In the genomic region with DNA sequence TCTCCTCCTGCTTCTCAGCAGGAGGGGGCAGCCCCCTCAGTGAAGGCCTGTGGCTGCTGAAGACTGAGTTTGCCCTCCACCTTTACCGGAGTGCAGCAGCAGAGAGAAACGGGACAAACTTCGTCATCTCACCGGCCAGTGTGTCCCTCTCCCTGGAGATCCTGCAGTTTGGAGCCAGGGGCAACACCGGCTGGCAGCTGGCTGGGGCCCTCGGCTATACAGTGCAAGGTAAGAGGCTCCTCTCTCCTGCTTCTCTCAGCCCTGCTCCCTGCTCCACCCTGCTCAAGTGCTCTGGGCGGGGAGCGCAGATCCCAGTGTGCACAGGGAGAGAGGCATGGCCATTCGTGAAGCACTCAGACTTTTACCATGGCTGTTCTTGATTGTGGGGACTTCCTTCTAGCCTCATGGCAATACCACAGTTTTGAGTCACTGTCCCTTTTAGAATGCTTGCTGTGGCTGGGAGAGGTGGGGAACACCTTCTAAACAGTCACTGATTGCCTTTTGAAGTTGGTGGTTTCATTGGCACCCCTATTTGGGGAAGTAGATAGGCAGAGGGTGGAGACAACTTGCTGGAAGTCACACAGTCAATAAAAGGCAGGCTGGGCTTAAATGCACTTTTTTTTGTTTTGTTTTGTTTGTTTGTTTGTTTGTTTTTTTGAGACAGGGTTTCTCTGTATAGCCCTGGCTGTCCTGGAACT, we compare ENCODE assay signal across 18 mouse cellular contexts. TPM values are rescaled to one million over a fixed set of nuclear protein-coding genes. Genes with fewer than 3 reads are reported as not detected.
DNase-seq lines count a peak whose midpoint lies in the region; TF ChIP-seq lines count a peak whose summit lies in the region.
"Had no signal": no experiment of that assay in that cellular context is flagged by ENCODE, and none has a peak within 500 bp of the region (broad histone marks: within the 10 kb centered on the region; RNA-seq: fewer than 3 reads in every experiment).

No protein-coding gene starts in this region.

- no peak overlapping the region for H3K27ac ChIP-seq in gastrocnemius, adult 2 months
- H3K27ac ChIP-seq: embryonic facial prominence, embryonic 12.5 days; liver, embryonic 12.5 days; macrophage; neural tube, embryonic 15.5 days had no signal

- intact Hi-C loops in gastrocnemius, adult 2 months (cut with DNase I), result no loop called here
- intact Hi-C loops in gastrocnemius, postnatal 36 days (cut with DNase I), result no loop called here

- no peak for TF ChIP-seq CTCF in gastrocnemius, adult 2 months (IDR thresholded peaks at IDR 0.05)

- DNase-seq in gastrocnemius, adult 2 months, result no peak
- DNase-seq in gastrocnemius, postnatal 36 days, result no peak
- DNase-seq in urinary bladder, adult 18-20 months (ENCODE audit: low spot score in 2 of 2), result peak; percentile 2 to 3
- DNase-seq in urinary bladder, adult 2 months (ENCODE audit: low spot score), result no peak
- peak; percentile 7 for DNase-seq in lung, postnatal 25 days (ENCODE audit: low spot score)
- DNase-seq in layer of hippocampus, postnatal 10 days (ENCODE audit: low spot score in 2 of 2), result no peak
- no peak for DNase-seq in testis, postnatal 14 days (ENCODE audit: low spot score)
- DNase-seq: cerebellum, postnatal 14 days; heart, adult 18-20 months; heart, postnatal 10 days; kidney, adult 9 months; layer of hippocampus, adult 9-11 months had no signal

- peak overlapping the region; percentile 38; the same call in 1 of the 2 replicates for H3K4me3 ChIP-seq in gastrocnemius, adult 2 months
- H3K4me3 ChIP-seq: embryonic facial prominence, embryonic 12.5 days; liver, embryonic 12.5 days; neural tube, embryonic 15.5 days had no signal

RNA-seq across cellular contexts. Expression of gene Serpine3, which starts 1.7 kb away (rescaled TPM):
- not detected for total RNA-seq in gastrocnemius, adult 2 months (2021)
- not detected for total RNA-seq in gastrocnemius, postnatal 36 days (2021)
- polyA plus RNA-seq in urinary bladder, adult 2 months (2012; rRNA removed), result not detected in 2 replicates
- not detected for total RNA-seq in layer of hippocampus, postnatal 10 days (2021)
- total RNA-seq: heart, adult 18-20 months; heart, postnatal 10 days; left cerebral cortex, postnatal 25 days had no signal
- polyA plus RNA-seq: embryonic facial prominence, embryonic 12.5 days; liver, embryonic 12.5 days; macrophage; neural tube, embryonic 15.5 days; thymus, postnatal 0 days had no signal

Comparison
In these comparisons a context has a peak if more than half of its experiments do, and no peak if none do; other contexts are left out.
1. DNase-seq: peak in urinary bladder, adult 18-20 months (2 of 2) and lung, postnatal 25 days (single experiment); none in gastrocnemius, adult 2 months (single experiment), gastrocnemius, postnatal 36 days (0 of 2), urinary bladder, adult 2 months (single experiment), layer of hippocampus, postnatal 10 days (0 of 2) and testis, postnatal 14 days (single experiment).